Mouse (Mus musculus): ENCODE data around the gene D2hgdh. TPM values are rescaled to one million over a fixed set of nuclear protein-coding genes. Genes with fewer than 3 reads are reported as not detected.

Gene D2hgdh
- total RNA-seq, 4 experiments from 2014 or later, result 22.7 to 25.0 (median 24.4) TPM

Other genes starting within 250 kb of the D2hgdh start
- 100 to 1,000 TPM in 2 of 4 experiments, 10 to 100 TPM in 2; 89.9 to 104 (median 96.5) TPM for gene Stk25, start 166.2 kb upstream of the D2hgdh start, total RNA-seq (2022)
- gene Bok, start 139.2 kb upstream of the D2hgdh start, total RNA-seq (2022), result 1 to 10 TPM in 3 of 4 experiments, under 1 TPM in 1; 0.41 to 1.2 (median 1.0) TPM
- 10 to 100 TPM; 26.7 to 33.4 (median 29.2) TPM for gene Atg4b, start 73.4 kb upstream of the D2hgdh start, total RNA-seq (2022)
- gene Thap4, start 70.0 kb upstream of the D2hgdh start, total RNA-seq (2022), result 100 to 1,000 TPM in 1 of 4 experiments, 10 to 100 TPM in 3; 66.2 to 113 (median 91.9) TPM
- 10 to 100 TPM; 14.8 to 17.3 (median 16.1) TPM for gene Dtymk, start 23.0 kb upstream of the D2hgdh start, total RNA-seq (2022)
- gene Ing5, start 20.9 kb upstream of the D2hgdh start, total RNA-seq (2022), result 1 to 10 TPM; 3.7 to 6.6 (median 4.0) TPM
- gene Gal3st2, start 36.4 kb downstream of the D2hgdh start, total RNA-seq (2022), result not detected
- gene Gal3st2b, start 93.4 kb downstream of the D2hgdh start, total RNA-seq (2022), result under 1 TPM in 2 of 4 experiments, not detected in 2; 0.12 to 0.16 TPM
- under 1 TPM in 2 of 4 experiments, not detected in 2; 0.02 to 0.04 TPM for gene Gal3st2c, start 165.6 kb downstream of the D2hgdh start, total RNA-seq (2022)
- not detected for gene Neu4, start 195.5 kb downstream of the D2hgdh start, total RNA-seq (2022)
- gene Pdcd1, start 227.6 kb downstream of the D2hgdh start, total RNA-seq (2022), result not detected